ENCODE assay signal across 27 mouse cellular contexts in the genomic region with DNA sequence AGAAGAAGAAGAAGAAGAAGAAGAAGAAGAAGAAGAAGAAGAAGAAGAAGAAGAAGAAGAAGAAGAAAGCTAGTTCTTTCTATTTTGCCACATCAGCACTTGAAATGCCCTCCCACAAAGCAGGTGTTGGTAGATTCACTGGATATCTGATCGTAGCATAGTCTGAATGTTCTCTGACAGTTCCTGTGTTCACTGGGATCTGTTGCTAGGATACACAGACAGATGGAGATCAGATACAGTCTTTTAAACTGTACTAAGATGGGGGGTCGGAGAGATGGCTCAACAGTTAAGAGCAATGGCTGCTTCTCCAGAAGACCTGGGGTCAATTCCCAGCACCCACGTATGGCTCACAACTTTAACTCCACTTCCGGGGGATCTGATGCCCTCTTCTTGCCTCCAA.
A peak's percentile ranks its signal among the peaks of the same experiment; 100 is the strongest.
DNase-seq lines count a peak whose midpoint lies in the region; ATAC-seq and TF ChIP-seq lines count a peak whose summit lies in the region.
"Had no signal": no experiment of that assay in that cellular context is flagged by ENCODE, and none has a peak within 500 bp of the region (broad histone marks: within the 10 kb centered on the region; RNA-seq: fewer than 3 reads in every experiment).

No protein-coding gene starts in this region.

- no peak overlapping the region for H3K27ac ChIP-seq in hindbrain, postnatal 0 days
- H3K27ac ChIP-seq in hindbrain, embryonic 10.5 days = no peak overlapping the region
- H3K27ac ChIP-seq: forebrain, embryonic 12.5 days; heart, embryonic 15.5 days; hindbrain, embryonic 12.5 days; hindbrain, embryonic 15.5 days had no signal

- no peaks in the 10 kb centered on the region for H3K9me3 ChIP-seq in hindbrain, postnatal 0 days (ENCODE audit: low read length)
- H3K9me3 ChIP-seq in hindbrain, embryonic 10.5 days = no peaks in the 10 kb centered on the region
- H3K9me3 ChIP-seq: embryonic facial prominence, embryonic 12.5 days; embryonic facial prominence, embryonic 15.5 days; forebrain, embryonic 12.5 days; heart, embryonic 12.5 days; heart, embryonic 15.5 days; hindbrain, embryonic 12.5 days; hindbrain, embryonic 15.5 days had no signal

- no peaks in the 10 kb centered on the region for H3K27me3 ChIP-seq in hindbrain, postnatal 0 days (ENCODE audit: insufficient read depth, low read length)
- no peaks in the 10 kb centered on the region for H3K27me3 ChIP-seq in hindbrain, embryonic 10.5 days (ENCODE audit: insufficient read depth, poor library complexity, severe bottlenecking)
- H3K27me3 ChIP-seq: embryonic facial prominence, embryonic 12.5 days; embryonic facial prominence, embryonic 15.5 days; forebrain, embryonic 12.5 days; heart, embryonic 12.5 days; heart, embryonic 15.5 days; hindbrain, embryonic 12.5 days; hindbrain, embryonic 15.5 days had no signal

- 41% methylated on average over 4 of the region's 4 CpGs for WGBS in hindbrain, postnatal 0 days
- 86% methylated on average over 4 of the region's 4 CpGs for whole genome bisulfite sequencing in hindbrain, embryonic 10.5 days

- no peak overlapping the region for H3K4me3 ChIP-seq in hindbrain, postnatal 0 days (ENCODE audit: low read length)
- H3K4me3 ChIP-seq in hindbrain, embryonic 10.5 days = no peak overlapping the region
- H3K4me3 ChIP-seq: embryonic facial prominence, embryonic 12.5 days; embryonic facial prominence, embryonic 15.5 days; forebrain, embryonic 12.5 days; heart, embryonic 12.5 days; heart, embryonic 15.5 days; hindbrain, embryonic 12.5 days; hindbrain, embryonic 15.5 days had no signal

- no peaks in the 10 kb centered on the region for H3K36me3 ChIP-seq in hindbrain, postnatal 0 days (ENCODE audit: insufficient read depth, low read length)
- no peaks in the 10 kb centered on the region for H3K36me3 ChIP-seq in hindbrain, embryonic 10.5 days
- H3K36me3 ChIP-seq: embryonic facial prominence, embryonic 12.5 days; embryonic facial prominence, embryonic 15.5 days; forebrain, embryonic 12.5 days; heart, embryonic 12.5 days; heart, embryonic 15.5 days; hindbrain, embryonic 12.5 days; hindbrain, embryonic 15.5 days had no signal

- peaks cover 8% of the 10 kb centered on the region; the same call in 1 of the 2 replicates for H3K4me1 ChIP-seq in hindbrain, postnatal 0 days (ENCODE audit: insufficient read depth, low read length)
- H3K4me1 ChIP-seq in hindbrain, embryonic 10.5 days (replicated peaks) = peaks cover 72% of the 10 kb centered on the region

- no peak overlapping the region for H3K9ac ChIP-seq in hindbrain, postnatal 0 days (replicated peaks; ENCODE audit: low read length)
- H3K9ac ChIP-seq: embryonic facial prominence, embryonic 12.5 days; embryonic facial prominence, embryonic 15.5 days; forebrain, embryonic 12.5 days; heart, embryonic 12.5 days; heart, embryonic 15.5 days; hindbrain, embryonic 12.5 days; hindbrain, embryonic 15.5 days had no signal

- no peak for ATAC-seq in hindbrain, postnatal 0 days
- no peak for ATAC-seq in monocyte, adult 5-6 weeks (replicated peaks; ENCODE audit: insufficient number of reproducible peaks, low FRiP score, low TSS enrichment, poor library complexity, severe bottlenecking)
- ATAC-seq: activated CD4-positive, CD25-positive, alpha-beta regulatory T cell, adult 4 months; CD4-positive, CD25-positive, alpha-beta regulatory T cell, adult 4 months had no signal

- TF ChIP-seq CTCF in hindbrain, postnatal 0 days (IDR thresholded peaks at IDR 0.05; ENCODE audit: low read depth) = no peak

- H3K4me2 ChIP-seq in hindbrain, postnatal 0 days (ENCODE audit: low read depth, low read length) = no peak overlapping the region
- H3K4me2 ChIP-seq: embryonic facial prominence, embryonic 12.5 days; embryonic facial prominence, embryonic 15.5 days; forebrain, embryonic 12.5 days; heart, embryonic 12.5 days; heart, embryonic 15.5 days; hindbrain, embryonic 12.5 days; hindbrain, embryonic 15.5 days had no signal

- peak; percentile 59 for DNase-seq in hindbrain, postnatal 0 days (ENCODE audit: low spot score)
- no peak for DNase-seq in hindbrain, embryonic 10.5 days (ENCODE audit: low spot score)
- peak; percentile 27 for DNase-seq in layer of hippocampus, adult 9-11 months
- DNase-seq in layer of hippocampus, postnatal 10 days (ENCODE audit: low spot score in 2 of 2) = no peak
- DNase-seq in right cerebral cortex, adult 18-20 months = peak; percentile 12
- DNase-seq in right cerebral cortex, postnatal 10 days (ENCODE audit: low spot score in 2 of 2) = no peak
- peak; percentile 19 for DNase-seq in telencephalon, adult 2 months (ENCODE audit: low read depth, low spot score)
- DNase-seq: adrenal gland, adult 8-10 months; adrenal gland, postnatal 25 days; cerebellum, adult 11 months; cerebellum, adult 2 months; cerebellum, adult 9-11 months; cerebellum, postnatal 25 days; gastrocnemius, postnatal 25 days; heart, adult 18-20 months; heart, postnatal 14 days; heart, postnatal 4 days had no signal

Comparison
In these comparisons a context has a peak if more than half of its experiments do, and no peak if none do; other contexts are left out.
1. DNase-seq: peak in hindbrain, postnatal 0 days (single experiment), layer of hippocampus, adult 9-11 months (single experiment), right cerebral cortex, adult 18-20 months (single experiment) and telencephalon, adult 2 months (single experiment); none in hindbrain, embryonic 10.5 days (single experiment), layer of hippocampus, postnatal 10 days (0 of 2) and right cerebral cortex, postnatal 10 days (0 of 2).